Mouse (Mus musculus) ES-E14 (cell line): Measurements from ENCODE around the gene Spred2.

Experiments
- HCFC1 ChIP-seq: IDR thresholded peaks from 2 replicates; pipeline ENCODE4 v1.6.1; 2012; ENCODE audit warnings: low read length, inconsistent platforms, borderline replicate concordance; ENCODE audit not compliant: insufficient read depth
- MAFK ChIP-seq: IDR thresholded peaks from 2 replicates; pipeline ENCODE4 v1.6.1; 2014; ENCODE audit warnings: mild to moderate bottlenecking, low read depth, low read length, inconsistent platforms; ENCODE audit not compliant: insufficient read depth
- ZC3H11A ChIP-seq: IDR thresholded peaks from 2 replicates; pipeline ENCODE4 v1.6.1; 2012; ENCODE audit warnings: low read depth, mild to moderate bottlenecking, inconsistent platforms, low read length, borderline replicate concordance
- ZNF384 ChIP-seq: IDR thresholded peaks from 2 replicates; pipeline ENCODE4 v1.6.1; 2012; ENCODE audit warnings: low read depth, low read length, inconsistent platforms

DNA sequence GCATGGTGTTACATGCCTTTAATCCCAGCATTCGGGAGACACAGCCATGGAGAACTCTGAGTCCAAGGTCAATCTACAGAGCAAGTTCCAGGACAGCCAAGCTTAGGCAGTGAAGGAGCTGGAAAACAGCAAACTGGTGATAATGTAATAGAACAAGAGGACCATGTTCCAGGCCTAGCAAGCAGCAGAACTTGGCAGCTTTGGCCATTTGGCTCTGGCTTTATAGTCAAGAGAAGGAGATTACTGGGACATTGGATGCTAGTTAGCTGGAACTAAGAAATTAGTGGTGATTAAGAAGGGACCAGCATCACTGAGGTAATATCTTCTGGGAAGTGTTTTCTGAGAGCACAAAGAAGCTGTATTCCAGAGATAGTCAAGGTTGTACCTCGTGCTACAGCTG lies 42.8 kb upstream of the Spred2 start:
- no peak for TF ChIP-seq ZNF384
- no peak for TF ChIP-seq HCFC1
- no peak for TF ChIP-seq MAFK
- TF ChIP-seq ZC3H11A = no peak
